Mouse (Mus musculus) G1E (cell line): Measurements from ENCODE around the gene Gna15. TPM values are rescaled to one million over a fixed set of nuclear protein-coding genes. Genes with fewer than 3 reads are reported as not detected.

Experiments used
- ATAC-seq: 2 replicates; pipeline ENCODE4 v1.8.0; 2016; ENCODE audit warnings: mild to moderate bottlenecking; ENCODE audit not compliant: insufficient number of reproducible peaks, poor library complexity, low FRiP score, severe bottlenecking; ENCODE audit errors: extremely low read depth
- DNase-seq: peaks from one replicate; pipeline ENCODE4 v3.0.0; 2012; ENCODE audit warnings: low spot score
- H3K27me3 ChIP-seq: 2 replicates; pipeline ENCODE4 v1.6.1; 2012; ENCODE audit warnings: mild to moderate bottlenecking, low read length, inconsistent platforms; ENCODE audit not compliant: insufficient read depth
- H3K36me3 ChIP-seq: replicated peaks from 2 replicates; pipeline ENCODE3; 2012; ENCODE audit warnings: mild to moderate bottlenecking, inconsistent platforms
- H3K4me1 ChIP-seq: 2 replicates; pipeline ENCODE4 v1.6.1; 2012; ENCODE audit warnings: low read depth, low read length, inconsistent platforms, mixed read lengths; ENCODE audit not compliant: insufficient read depth
- H3K4me3 ChIP-seq: 2 replicates; pipeline ENCODE4 v1.5.1; 2012; ENCODE audit warnings: low read depth, mild to moderate bottlenecking, inconsistent platforms, low read length, moderate library complexity, mixed read lengths
- H3K9me3 ChIP-seq: replicated peaks from 2 replicates; pipeline ENCODE4 v1.6.1; 2012; ENCODE audit warnings: inconsistent platforms
- CTCF ChIP-seq: IDR thresholded peaks from 2 replicates; pipeline ENCODE4 v1.5.1; 2012; ENCODE audit warnings: low read depth, low read length, inconsistent platforms, mixed read lengths
- GATA1 ChIP-seq: IDR thresholded peaks from 2 replicates; pipeline ENCODE4 v1.6.1; 2012; ENCODE audit warnings: borderline replicate concordance, low read length, inconsistent platforms, mixed read lengths
- GATA2 ChIP-seq: IDR thresholded peaks from 2 replicates; pipeline ENCODE4 v1.6.1; 2012; ENCODE audit warnings: low read depth, low read length, inconsistent platforms, borderline replicate concordance
- POLR2AphosphoS5 ChIP-seq: IDR thresholded peaks from 2 replicates; pipeline ENCODE4 v1.6.1; 2012; ENCODE audit warnings: low read depth, low read length, inconsistent platforms; ENCODE audit not compliant: insufficient replicate concordance
- TAL1 ChIP-seq: conservative IDR thresholded peaks from 2 replicates; pipeline ENCODE4 v1.6.1; 2012; ENCODE audit warnings: low read depth, low read length, inconsistent platforms, mixed read lengths
- polyA plus RNA-seq: library from polyadenylated mRNA; stranded (reverse); fragments of >175 nt; gene quantifications from 2 replicates; pipeline ENCODE4 v1.2.3, GENCODE M21; 2012
- total RNA-seq, 2 experiments: library from RNA; stranded (forward) in 1 of 2; stranded (reverse) in 1 of 2; fragments of 200-1000 nt in 1 of 2; fragments of >200 nt in 1 of 2; fragmentation: Nextera tagmentation in 1 of 2; gene quantifications; 2 replicates each; pipeline ENCODE4 v1.2.3; 2014 to 2017

Gna15 gene
- total and polyA plus RNA-seq, 3 experiments = 16.5 to 22.5 (median 20.1) TPM

GRCm38 (mm10) chr10:81502658-81503057 lies 21.4 kb downstream of the Gna15 start:
- Histone ChIP-seq H3K9me3 (0 out of 2 replicates have a peak, but pooled peaks cover 5% of the 10 kb centered on the region), H3K36me3 (peaks cover 81% of the 10 kb centered on the region), H3K4me1 (peaks cover 49% of the 10 kb centered on the region), H3K4me3 (peak overlapping the region; percentile 57; the same call in 1 of the 2 replicates), H3K27me3 (no peaks in the 10 kb centered on the region)
- TF ChIP-seq CTCF (peak; percentile 99), GATA1 (no peak), TAL1 (no peak)
- peak; percentile 67 for DNase-seq
- no peak for ATAC-seq

- DNase-seq = no peak
- TF ChIP-seq POLR2AphosphoS5 (no peak), GATA1 (no peak), TAL1 (no peak), CTCF (no peak), GATA2 (no peak)
- peaks cover 75% of the 10 kb centered on the region for H3K36me3 ChIP-seq
- H3K4me3 ChIP-seq = no peak overlapping the region
- no peak for ATAC-seq
- H3K27me3 ChIP-seq = no peaks in the 10 kb centered on the region
- H3K4me1 ChIP-seq = peaks cover 53% of the 10 kb centered on the region
- H3K9me3 ChIP-seq = 0 out of 2 replicates have a peak, but pooled peaks cover 5% of the 10 kb centered on the region
Measured at GRCm38 (mm10) chr10:81501863-81502262, 22.2 kb downstream of the Gna15 start.

GRCm38 (mm10) chr10:81500032-81500431 lies 24.0 kb downstream of the Gna15 start, which contains the start of gene S1pr4:
Gene S1pr4 (minus strand): TSS chr10:81500132.
- TF ChIP-seq POLR2AphosphoS5 (no peak), GATA2 (no peak), CTCF (no peak), TAL1 (no peak), GATA1 (no peak)
- H3K27me3 ChIP-seq = no peaks in the 10 kb centered on the region
- ATAC-seq (no peak), DNase-seq (no peak)
- peaks cover 60% of the 10 kb centered on the region for H3K36me3 ChIP-seq
- 0 out of 2 replicates have a peak, but pooled peaks cover 2% of the 10 kb centered on the region for H3K9me3 ChIP-seq
- peaks cover 67% of the 10 kb centered on the region for H3K4me1 ChIP-seq
- H3K4me3 ChIP-seq = peak within 1 kb of the TSS; percentile 97; the same call in 1 of the 2 replicates

GRCm38 (mm10) chr10:81499250-81499901 lies 24.6 kb downstream of the Gna15 start:
- Histone ChIP-seq H3K9me3 (no peaks in the 10 kb centered on the region), H3K4me3 (peak overlapping the region; percentile 97; the same call in 1 of the 2 replicates), H3K27me3 (no peaks in the 10 kb centered on the region), H3K36me3 (peaks cover 62% of the 10 kb centered on the region), H3K4me1 (peaks cover 73% of the 10 kb centered on the region)
- ATAC-seq = no peak
- TF ChIP-seq CTCF = no peak
- no peak for TF ChIP-seq GATA2
- no peak for TF ChIP-seq GATA1
- no peak for TF ChIP-seq POLR2AphosphoS5
- no peak for TF ChIP-seq TAL1
- DNase-seq = no peak

- peak overlapping the region; percentile 97; the same call in 1 of the 2 replicates for H3K4me3 ChIP-seq
- TF ChIP-seq GATA2 (no peak), GATA1 (no peak), POLR2AphosphoS5 (no peak), TAL1 (no peak), CTCF (peak; percentile 14; the same call in 1 of the 2 replicates)
- H3K27me3 ChIP-seq = no peaks in the 10 kb centered on the region
- DNase-seq (no peak), ATAC-seq (no peak)
- peaks cover 62% of the 10 kb centered on the region for H3K36me3 ChIP-seq
- H3K9me3 ChIP-seq = no peaks in the 10 kb centered on the region
- peaks cover 81% of the 10 kb centered on the region for H3K4me1 ChIP-seq
Measured at GRCm38 (mm10) chr10:81498316-81499249, 25.4 kb downstream of the Gna15 start.
